Mouse (Mus musculus) inflammation-experienced regulatory T-cells, adult 6 months (primary cell): Measurements from ENCODE around the gene Fam178b. TPM values are rescaled to one million over a fixed set of nuclear protein-coding genes. Genes with fewer than 3 reads are reported as not detected.

Source experiments
- ATAC-seq: one replicate; pipeline ENCODE4 v1.8.0; 2017
- polyA plus RNA-seq, 3 experiments: library from polyadenylated mRNA; unstranded; fragments of 100-300 nt; shearing (Covaris generic); gene quantifications; one replicate each; pipeline ENCODE4 v1.2.1; 2017

The Fam178b gene
- polyA plus RNA-seq, 3 experiments from 2014 or later: 0.40 TPM; not detected in 2

DNA sequence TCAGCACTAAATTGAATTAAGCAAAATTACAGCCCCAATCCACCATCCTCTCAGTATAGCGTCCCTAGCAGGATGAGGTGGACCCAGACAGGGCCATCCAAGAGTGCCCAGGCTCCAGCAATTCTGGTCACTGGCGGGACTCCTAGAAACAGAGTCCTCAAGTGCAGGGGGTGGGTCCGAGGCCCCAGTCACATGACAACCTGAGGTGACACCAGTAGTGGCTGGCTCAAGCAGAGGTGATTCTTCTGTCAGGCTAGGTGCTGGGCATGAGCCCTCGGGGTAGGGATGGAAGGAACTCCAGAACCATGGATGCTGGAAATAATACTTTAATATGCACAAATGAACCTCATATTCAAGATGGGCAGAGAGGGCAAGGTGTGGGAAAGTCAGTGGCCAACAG lies 120.6 kb downstream of the Fam178b start:
- no peak for ATAC-seq

- ATAC-seq: no peak
Measured at GRCm38 (mm10) chr1:36560903-36561302, 122.1 kb downstream of the Fam178b start.

GRCm38 (mm10) chr1:36559888-36560287 lies 123.1 kb downstream of the Fam178b start:
- no peak for ATAC-seq

DNA sequence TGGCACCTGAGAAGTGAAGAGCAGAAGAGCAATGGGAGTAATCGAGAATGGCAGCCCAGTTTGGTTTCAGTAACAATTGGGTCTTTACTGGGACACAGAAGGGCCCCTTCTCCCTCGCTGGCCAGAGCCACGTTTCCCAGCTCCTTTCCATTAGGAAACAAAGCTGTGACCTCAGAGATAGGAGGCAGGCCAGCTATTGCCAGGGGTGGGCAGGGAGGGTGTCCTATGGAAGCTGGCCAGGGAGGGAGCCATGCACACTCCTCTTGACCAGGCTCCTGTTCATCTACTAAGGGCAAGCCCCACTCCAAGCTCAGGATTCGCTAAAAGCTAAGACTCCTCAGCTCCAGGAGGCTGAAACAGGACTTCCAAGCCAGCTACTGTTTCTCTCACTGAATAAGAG lies 123.7 kb downstream of the Fam178b start:
- ATAC-seq: no peak

DNA sequence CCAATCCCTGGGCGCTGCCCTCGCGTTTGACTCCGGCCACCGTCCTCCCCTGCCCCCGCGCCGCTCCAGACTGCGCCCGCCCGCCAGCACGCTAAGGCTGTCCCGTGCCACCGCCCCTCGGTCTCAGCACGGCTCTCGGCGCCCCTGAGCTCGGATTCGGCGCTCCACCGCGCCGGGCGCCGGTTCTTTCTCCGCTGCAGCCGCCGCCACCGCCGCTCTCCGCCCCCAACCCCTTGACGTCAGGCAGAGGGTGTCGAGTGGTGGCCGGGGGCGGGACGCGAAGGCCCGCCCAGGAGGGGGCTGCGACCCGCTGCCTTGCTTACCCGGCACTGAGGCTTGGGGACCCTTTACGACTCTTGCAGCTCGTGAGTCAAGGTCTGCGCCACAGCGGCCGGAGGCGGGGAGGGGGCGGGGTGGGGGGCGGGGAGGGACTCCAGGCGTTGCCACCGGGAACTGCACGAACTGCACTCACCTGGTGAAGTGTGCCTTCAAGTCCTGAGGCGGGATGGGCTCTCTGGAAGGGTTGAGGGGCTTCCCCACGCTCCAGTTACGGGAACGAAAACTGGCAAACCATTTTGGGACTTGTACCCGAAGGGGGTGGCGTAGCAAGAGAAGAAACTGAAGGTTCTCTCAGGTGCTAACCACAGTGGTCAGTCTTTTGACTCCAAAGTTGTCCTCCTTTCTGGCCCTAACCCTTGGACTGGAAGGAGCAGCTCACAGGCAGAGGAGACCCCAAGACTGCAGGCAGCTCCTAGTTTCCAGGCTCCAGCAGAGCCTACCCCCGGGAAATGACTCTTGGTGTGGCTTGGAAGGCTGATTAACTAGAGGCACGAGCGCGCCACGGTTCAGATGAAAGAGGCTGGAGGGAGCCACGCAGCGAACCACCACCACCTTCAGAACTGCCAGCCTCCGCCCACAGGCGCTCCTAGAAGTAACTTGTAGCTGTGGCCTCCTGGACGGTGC lies 124.7 kb downstream of the Fam178b start, which contains the start of gene Sema4c:
Gene Sema4c (minus strand): TSS at position 319 of the 963 bp plus-strand sequence.
- ATAC-seq: peak; percentile 51

- peak; percentile 18 for ATAC-seq
Measured at GRCm38 (mm10) chr1:36557457-36558011, 125.4 kb downstream of the Fam178b start.

GRCm38 (mm10) chr1:36556553-36557456 lies 126.2 kb downstream of the Fam178b start:
- ATAC-seq: peak; percentile 62

DNA sequence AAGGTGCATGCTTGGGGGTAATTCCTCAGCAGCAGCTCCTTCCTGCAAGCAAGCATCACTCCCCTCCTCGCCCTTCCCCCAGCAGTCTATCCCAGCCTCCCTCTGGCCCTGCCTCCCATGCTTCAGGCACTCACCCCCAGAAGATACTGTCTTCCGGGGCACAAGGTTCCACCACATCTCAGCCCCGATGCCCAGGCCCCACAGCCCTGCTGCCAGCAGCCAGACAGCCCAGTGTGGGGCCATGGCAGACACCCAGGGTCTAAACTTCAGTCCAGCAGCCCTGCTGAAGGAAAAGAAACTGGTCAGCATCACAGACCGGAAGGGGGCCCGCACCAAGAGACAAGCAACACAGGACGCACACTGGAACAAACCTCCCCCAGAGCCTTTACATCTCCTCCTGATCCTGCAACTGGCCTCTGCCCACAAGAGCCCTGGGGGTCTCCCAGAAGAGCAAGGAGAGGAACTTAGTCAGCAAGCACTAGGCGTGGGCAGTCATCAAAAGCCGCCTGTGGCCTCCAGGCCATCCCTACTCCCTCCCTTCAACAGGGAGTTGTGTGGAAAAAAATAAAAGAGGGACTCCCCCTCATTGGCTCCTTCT lies 127.1 kb downstream of the Fam178b start:
- no peak for ATAC-seq

DNA sequence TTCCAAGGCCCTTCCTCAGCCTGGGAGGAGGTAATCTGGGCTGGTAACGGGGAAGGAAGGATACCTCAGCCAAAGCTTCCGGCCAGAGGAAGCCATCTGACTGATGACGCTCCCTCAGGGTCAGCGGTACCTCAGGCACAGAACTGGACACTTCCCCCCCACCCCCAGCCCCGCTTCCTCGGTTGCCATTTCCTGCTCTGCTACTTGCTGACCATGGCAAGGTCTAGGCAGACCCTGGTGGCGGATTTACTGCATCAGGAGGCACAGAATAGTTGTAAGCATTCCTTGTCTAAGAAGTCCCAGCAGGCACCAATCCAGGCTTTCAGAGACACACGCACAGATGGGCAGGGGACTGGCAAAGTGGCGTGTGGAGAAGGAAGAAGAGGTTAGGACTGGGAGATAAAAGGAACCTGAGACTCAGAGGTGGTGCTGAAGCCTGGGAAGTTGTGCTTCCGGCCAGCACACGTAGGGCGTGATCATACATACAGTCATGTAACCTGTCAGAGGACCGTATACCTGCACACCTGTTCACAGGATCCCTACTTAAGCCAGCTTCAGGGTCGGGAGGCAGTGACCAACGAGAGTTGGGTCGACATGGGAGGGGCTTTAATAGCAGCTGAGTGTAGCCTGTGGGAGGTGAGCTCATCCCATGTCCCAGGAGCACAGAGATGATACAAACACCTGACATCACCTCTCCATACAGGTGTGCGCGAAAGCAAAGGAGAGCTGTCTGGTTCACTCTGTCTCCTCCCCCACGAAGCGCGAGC lies 128.2 kb downstream of the Fam178b start:
- ATAC-seq: no peak

- no peak for ATAC-seq
Measured at GRCm38 (mm10) chr1:36552506-36552905, 130.5 kb downstream of the Fam178b start.

DNA sequence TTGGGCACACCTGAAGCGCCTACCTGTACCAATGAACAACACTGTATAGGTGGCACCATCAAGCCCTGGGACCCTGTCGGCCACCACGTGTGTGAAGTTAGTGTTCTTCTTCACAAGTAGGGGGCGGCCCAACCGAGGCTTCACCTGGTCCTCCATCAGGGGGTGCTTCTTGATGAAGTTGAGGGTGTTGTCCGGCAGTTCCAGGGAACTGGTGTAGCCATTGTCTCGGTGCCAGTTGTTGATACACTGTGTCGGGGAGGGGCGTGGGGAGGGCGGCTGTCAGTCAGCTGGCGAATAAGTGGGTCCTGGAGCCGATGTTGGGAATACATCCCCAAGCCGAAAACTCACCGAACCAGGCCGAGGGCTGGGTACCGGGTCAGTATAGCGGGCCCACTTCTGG lies 131.1 kb downstream of the Fam178b start:
- no peak for ATAC-seq

DNA sequence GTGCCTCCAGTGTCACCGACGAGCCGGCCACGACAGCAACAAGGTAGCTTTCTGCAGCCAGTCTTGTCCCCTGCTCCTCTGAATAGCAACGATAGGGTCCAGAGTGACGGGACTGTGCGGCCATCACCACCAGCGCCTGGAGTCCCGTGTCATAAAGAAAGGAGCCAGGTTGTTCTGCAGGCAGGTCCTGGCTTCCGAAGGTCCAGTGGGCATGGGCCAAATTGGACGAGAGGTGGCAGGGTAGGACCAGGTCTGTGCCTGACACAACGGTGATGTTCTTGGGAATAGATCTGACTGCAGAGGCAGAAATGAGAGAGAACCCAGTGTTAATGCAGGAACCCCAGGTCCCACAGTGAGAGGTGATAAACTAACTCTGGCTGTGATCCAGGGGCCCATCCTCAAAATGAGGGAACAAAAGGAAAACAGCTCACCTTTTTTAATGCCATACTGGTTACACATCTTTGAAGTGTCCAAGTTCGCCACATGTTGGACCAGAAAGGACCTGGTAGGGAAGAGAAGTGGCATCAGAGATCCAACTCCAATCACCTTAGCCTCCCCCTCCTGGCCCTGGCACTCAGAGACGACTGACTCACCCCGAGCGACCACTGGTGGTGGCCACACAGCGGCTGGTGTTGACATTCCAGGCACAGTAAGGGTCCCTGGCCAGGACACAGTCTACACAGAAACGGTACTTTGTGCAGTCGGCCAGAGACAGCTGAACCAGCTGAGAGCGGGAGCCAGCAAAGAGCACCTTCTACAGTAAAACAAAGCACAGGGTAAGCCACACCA lies 132.7 kb downstream of the Fam178b start:
- ATAC-seq: no peak

DNA sequence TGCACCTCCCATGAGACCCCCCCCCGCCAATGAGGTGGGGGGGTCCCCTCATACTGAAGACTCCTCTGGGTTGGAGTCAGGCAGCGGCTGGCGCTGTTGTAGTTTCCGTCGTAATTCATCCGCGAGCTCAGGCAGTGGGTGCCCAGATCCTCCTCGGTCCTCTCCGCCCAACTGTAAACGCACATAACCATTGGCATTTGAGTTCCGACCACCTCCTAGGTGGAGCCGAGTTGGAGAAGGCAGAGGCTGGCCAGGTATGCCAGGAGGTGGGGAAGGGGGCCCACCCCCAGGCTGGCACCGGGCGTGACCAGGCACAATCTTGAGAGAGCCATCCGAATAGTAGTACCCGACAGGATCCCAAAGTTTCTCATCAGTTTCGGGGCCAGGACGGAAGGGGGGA lies 133.5 kb downstream of the Fam178b start:
- ATAC-seq: no peak

DNA sequence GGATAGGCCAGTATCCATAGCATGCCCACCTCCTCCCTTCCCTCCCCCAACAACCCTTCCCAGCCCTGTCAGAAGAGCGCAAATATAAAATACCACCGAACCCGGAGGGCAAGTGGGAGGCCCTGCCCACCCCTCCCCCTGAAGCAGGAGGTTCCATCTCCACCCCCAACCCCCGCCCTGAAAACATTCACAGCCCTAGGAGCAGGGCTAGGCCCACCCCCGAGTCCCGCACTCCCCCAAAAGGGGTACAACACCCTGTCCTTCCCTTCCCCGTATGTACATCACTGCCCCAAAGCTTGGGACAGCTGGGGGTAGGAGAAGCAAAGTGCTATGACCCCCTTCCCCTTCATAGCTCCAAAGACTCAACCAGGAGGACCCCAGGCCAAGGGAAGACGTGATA lies 134.2 kb downstream of the Fam178b start:
- ATAC-seq: no peak

GRCm38 (mm10) chr1:36547981-36548598 lies 134.9 kb downstream of the Fam178b start:
- no peak for ATAC-seq

DNA sequence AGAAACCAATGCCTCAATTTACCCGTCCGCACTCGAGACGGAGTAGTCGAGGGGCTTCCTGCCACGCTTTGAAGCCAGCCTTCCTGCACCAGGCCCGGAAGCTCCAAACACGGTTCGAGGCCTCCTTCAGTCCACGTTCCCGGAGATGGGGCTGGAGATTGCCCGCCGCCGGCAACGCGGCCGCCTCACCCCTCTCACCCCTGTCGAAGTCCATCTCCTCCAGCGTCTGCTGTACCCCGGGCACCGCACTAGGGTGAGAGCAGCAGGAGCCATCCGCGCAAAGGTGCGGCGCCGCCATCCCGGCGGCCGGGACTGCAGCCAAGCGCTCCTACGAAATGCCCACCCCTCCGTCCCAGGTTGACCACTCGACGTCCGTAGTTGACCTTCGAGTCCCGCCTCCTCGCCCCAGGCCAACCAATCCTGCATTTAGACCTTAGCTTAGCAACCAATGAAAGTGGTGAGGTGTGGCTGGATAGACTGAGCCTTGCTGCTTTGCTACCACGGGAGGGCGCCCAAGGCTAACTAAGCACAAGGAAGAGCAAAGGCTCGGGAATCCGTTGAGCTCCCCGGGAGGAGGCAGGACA lies 136.0 kb downstream of the Fam178b start, which contains the start of gene Ankrd39:
Gene Ankrd39 (minus strand): TSS at position 558 of the 584 bp plus-strand sequence.
- ATAC-seq: peak; percentile 97

DNA sequence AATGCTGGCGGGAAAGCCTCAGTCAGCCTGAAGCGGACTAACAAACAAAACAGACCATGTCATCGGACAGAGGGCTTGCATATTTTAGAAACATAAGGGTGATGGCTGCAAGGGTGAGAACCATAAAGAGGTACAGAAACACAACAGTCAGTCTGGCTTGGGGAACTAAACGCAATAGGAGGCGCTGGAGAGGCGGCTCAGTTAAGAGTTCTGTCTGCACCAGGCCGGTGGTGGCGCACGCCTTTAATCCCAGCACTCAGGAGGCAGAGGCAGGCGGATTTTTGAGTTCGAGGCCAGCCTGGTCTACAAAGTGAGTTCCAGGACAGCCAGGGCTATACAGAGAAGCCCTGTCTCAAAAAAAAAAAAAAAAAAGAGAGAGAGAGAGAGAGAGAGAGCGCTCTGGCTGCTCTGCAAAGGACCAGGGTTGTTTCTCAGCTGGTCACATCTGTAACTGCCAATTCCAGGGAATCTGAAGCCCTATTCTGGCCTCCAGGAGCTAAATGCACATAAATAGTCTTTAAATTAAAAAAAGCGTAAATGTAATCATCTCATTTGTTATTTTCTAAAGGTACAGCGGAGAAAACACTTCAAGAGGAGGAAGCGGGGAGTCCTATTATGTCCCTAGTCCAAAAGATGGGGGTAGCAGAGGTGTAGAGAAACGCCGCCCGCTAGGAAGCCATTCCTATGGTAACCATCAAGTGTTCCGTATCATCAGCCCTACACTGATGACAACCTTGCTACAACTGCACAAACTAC lies 137.0 kb downstream of the Fam178b start:
- ATAC-seq: peak; percentile 2

- no peak for ATAC-seq
Measured at GRCm38 (mm10) chr1:36545382-36545781, 137.6 kb downstream of the Fam178b start.

GRCm38 (mm10) chr1:36542925-36543324 lies 140.1 kb downstream of the Fam178b start:
- no peak for ATAC-seq
